Mouse (Mus musculus) olfactory bulb, adult 2 months (tissue): ENCODE results near the gene Brinp2.

Experiments
- CTCF ChIP-seq: fragments of 200-500 bp; IDR thresholded peaks from 2 replicates; pipeline ENCODE4 v1.5.1; 2012; ENCODE audit warnings: low read depth, mild to moderate bottlenecking, low read length, moderate library complexity; ENCODE audit not compliant: insufficient read depth
- POLR2A ChIP-seq: fragments of 200-500 bp; IDR thresholded peaks from 2 replicates; pipeline ENCODE4 v1.6.1; 2012; ENCODE audit warnings: mild to moderate bottlenecking, low read depth, low read length, moderate library complexity; ENCODE audit not compliant: insufficient read depth

DNA sequence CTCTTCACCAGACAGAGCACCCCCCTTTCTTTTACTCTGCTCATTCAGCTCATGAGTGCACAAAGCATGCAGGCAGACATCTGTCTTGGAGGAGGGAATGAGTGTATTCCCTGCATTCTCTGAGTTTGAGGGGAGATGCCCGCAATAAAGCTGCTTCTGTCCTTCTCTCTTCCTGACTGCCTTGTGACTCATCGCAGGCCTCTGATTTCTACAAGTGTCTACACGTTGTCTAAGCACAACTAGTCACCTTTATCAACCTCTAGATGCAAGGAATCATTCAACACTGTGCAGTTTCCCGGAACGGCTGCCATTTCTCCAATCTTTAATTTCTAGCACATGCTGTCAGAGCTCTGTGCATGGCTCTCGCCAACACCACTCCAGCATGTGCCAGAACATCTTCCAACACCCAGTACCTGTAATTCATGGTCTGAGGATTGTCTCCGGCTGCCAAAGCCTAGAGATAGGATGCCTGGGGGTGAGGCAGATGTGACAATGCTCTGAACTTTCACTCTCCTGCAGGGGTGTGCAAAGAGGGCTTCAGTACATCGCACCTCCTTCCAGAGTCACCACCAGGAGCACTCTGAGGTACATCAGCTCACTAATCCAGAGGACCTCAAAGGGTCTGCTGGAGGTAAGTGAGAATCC, 59.7 kb downstream of the Brinp2 start:
- TF ChIP-seq CTCF (no peak), POLR2A (no peak)
